Mouse (Mus musculus): ENCODE measurements around the gene Tenm4. TPM values are rescaled to one million over a fixed set of nuclear protein-coding genes. Genes with fewer than 3 reads are reported as not detected.
A peak's percentile ranks its signal among the peaks of the same experiment; 100 is the strongest.

Tenm4 gene
- polyA plus RNA-seq, 1 experiment from 2014 or later: 45.8 TPM

- H3K4me3 ChIP-seq (replicated peaks): no peak overlapping the region
- no peak overlapping the region for H3K9ac ChIP-seq (replicated peaks)
- H3K27ac ChIP-seq: no peak overlapping the region
- WGBS: 84% methylated on average over 8 of the region's 8 CpGs
- no peak for ATAC-seq (ENCODE audit: insufficient number of reproducible peaks, insufficient read depth, low FRiP score, low TSS enrichment, low read depth)
- H3K4me1 ChIP-seq (replicated peaks): no peaks in the 10 kb centered on the region; the same call in 1 of the 2 replicates
- no peaks in the 10 kb centered on the region for H3K36me3 ChIP-seq
- no peaks in the 10 kb centered on the region for H3K9me3 ChIP-seq
- no peaks in the 10 kb centered on the region for H3K27me3 ChIP-seq
- H3K4me2 ChIP-seq: no peak overlapping the region
Observed at GRCm38 (mm10) chr7:96300826-96301397, 129.9 kb downstream of the Tenm4 start.

DNA sequence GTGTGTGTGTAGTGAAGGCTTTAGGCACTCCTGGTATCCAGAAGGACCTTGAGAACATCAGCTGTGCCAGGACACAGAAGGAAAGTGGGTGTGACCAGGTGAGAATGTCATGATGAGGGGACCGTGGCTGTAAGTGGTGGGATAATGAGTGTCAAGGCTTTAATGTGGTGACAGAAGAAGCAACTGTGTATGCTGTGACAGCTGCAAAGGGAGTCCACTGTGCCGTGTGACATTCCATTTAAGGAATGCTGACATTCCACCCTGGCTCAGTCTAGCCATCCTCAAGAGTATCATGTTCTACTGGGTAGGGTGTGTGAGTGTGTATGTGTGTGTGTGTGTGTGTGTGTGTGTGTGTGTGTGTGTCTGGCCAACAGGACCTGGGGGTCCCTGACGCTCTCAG, 130.8 kb downstream of the Tenm4 start:
- Histone ChIP-seq H3K4me1 (replicated peaks) (no peaks in the 10 kb centered on the region; the same call in 1 of the 2 replicates), H3K4me2 (no peak overlapping the region), H3K27me3 (no peaks in the 10 kb centered on the region), H3K4me3 (replicated peaks) (no peak overlapping the region), H3K9ac (replicated peaks) (no peak overlapping the region), H3K36me3 (no peaks in the 10 kb centered on the region), H3K27ac (no peak overlapping the region), H3K9me3 (no peaks in the 10 kb centered on the region)
- ATAC-seq (ENCODE audit: insufficient number of reproducible peaks, insufficient read depth, low FRiP score, low TSS enrichment, low read depth): peak; percentile 46; the same call in 1 of the 2 replicates
- 56% methylated on average over 3 of the region's 3 CpGs for WGBS

DNA sequence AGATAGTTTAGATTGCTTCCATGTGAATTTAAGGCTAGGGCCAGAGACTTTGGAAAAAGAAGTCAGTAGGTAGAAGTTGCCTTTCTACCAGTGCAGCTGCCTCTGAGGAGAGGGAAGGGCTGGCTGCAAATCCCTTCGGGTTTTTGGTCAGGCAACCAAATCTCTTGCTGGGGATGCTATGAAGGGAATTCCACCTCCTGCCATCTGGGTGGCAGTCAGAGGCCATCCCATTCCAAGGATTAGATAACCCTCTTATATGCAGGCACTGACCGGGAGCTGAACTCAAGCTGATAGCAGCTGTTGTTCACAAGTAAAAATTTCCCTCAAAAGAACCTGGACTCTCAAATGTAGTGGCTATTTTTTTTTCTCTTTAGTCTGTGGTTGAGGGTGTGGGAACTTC, 132.9 kb downstream of the Tenm4 start:
- ATAC-seq (ENCODE audit: insufficient number of reproducible peaks, insufficient read depth, low FRiP score, low TSS enrichment, low read depth): no peak
- no peak overlapping the region for H3K9ac ChIP-seq (replicated peaks)
- no peaks in the 10 kb centered on the region for H3K27me3 ChIP-seq
- no peak overlapping the region for H3K27ac ChIP-seq
- H3K4me1 ChIP-seq (replicated peaks): no peaks in the 10 kb centered on the region; the same call in 1 of the 2 replicates
- H3K4me3 ChIP-seq (replicated peaks): no peak overlapping the region
- 36% methylated on average over 2 of the region's 2 CpGs for WGBS
- H3K9me3 ChIP-seq: peaks cover under 1% of the 10 kb centered on the region; the same call in 1 of the 2 replicates
- H3K36me3 ChIP-seq: no peaks in the 10 kb centered on the region
- no peak overlapping the region for H3K4me2 ChIP-seq

DNA sequence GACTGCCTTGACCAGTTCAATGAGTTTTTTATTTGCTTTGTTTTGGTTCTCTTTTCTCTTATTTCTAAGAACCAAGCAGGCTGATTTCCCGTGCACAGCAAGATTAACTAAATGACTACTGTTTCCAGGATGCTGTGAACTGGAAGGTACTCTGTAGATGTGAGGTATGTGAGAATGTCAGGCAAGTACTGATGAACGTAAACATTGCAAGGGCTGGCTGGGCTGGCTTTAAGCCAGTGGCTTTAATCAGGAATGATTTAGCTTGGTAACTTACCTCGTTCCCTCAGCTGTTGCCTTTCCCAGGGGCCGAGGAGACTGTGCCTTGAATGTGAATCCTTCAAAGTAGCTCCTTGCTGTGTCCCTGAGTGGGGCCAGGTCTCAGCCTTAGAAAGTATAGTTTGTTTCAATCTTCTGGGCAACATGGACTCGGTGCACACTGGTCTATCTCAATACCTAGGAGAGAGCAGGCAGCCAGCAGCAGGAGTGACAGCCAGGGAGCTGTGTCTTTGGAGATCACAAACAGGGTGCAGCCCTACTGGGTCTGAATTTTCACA, 134.4 kb downstream of the Tenm4 start:
- WGBS: 44% methylated on average over 5 of the region's 5 CpGs
- H3K4me2 ChIP-seq: no peak overlapping the region
- no peak overlapping the region for H3K9ac ChIP-seq (replicated peaks)
- H3K27ac ChIP-seq: no peak overlapping the region
- H3K36me3 ChIP-seq: no peaks in the 10 kb centered on the region
- no peak overlapping the region for H3K4me3 ChIP-seq (replicated peaks)
- H3K4me1 ChIP-seq (replicated peaks): no peaks in the 10 kb centered on the region; the same call in 1 of the 2 replicates
- H3K27me3 ChIP-seq: no peaks in the 10 kb centered on the region
- ATAC-seq (ENCODE audit: insufficient number of reproducible peaks, insufficient read depth, low FRiP score, low TSS enrichment, low read depth): no peak
- peaks cover 3% of the 10 kb centered on the region; the same call in 1 of the 2 replicates for H3K9me3 ChIP-seq

DNA sequence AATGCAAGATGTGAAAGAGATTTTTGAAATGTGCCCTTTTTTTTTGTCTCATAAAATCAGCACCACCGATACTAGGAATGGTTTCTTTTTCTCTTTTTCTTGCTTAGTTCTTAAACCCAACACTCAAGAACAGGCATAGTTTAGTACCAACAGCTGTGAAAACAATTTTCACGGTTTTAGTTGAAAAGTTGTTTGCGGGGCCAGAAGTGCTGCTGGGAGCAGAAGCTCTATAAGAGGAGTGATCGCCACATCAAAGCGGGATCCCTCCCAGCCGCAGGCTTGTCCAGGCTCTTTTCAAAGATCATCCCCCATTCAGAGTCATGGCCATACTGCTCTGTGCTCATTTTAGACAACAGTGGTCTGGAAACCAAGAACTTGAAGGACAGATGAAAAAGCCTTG, 137.1 kb downstream of the Tenm4 start:
- Histone ChIP-seq H3K27ac (no peak overlapping the region), H3K9me3 (peaks cover 3% of the 10 kb centered on the region; the same call in 1 of the 2 replicates), H3K36me3 (no peaks in the 10 kb centered on the region), H3K4me1 (replicated peaks) (no peaks in the 10 kb centered on the region; the same call in 1 of the 2 replicates), H3K9ac (replicated peaks) (no peak overlapping the region), H3K4me2 (no peak overlapping the region), H3K4me3 (replicated peaks) (no peak overlapping the region), H3K27me3 (no peaks in the 10 kb centered on the region)
- 46% methylated on average over 6 of the region's 6 CpGs for WGBS
- no peak for ATAC-seq (ENCODE audit: insufficient number of reproducible peaks, insufficient read depth, low FRiP score, low TSS enrichment, low read depth)

- Histone ChIP-seq H3K4me1 (replicated peaks) (no peaks in the 10 kb centered on the region), H3K36me3 (peaks cover 10% of the 10 kb centered on the region), H3K9me3 (peaks cover 5% of the 10 kb centered on the region), H3K27me3 (no peaks in the 10 kb centered on the region), H3K4me3 (replicated peaks) (no peak overlapping the region), H3K9ac (replicated peaks) (no peak overlapping the region), H3K4me2 (no peak overlapping the region), H3K27ac (no peak overlapping the region)
- ATAC-seq (ENCODE audit: insufficient number of reproducible peaks, insufficient read depth, low FRiP score, low TSS enrichment, low read depth): no peak
- WGBS: 84% methylated on average over 4 of the region's 4 CpGs
Observed at GRCm38 (mm10) chr7:96329343-96329742, 158.3 kb downstream of the Tenm4 start.

GRCm38 (mm10) chr7:96331186-96331585, 160.1 kb downstream of the Tenm4 start:
- no peak for ATAC-seq (ENCODE audit: insufficient number of reproducible peaks, insufficient read depth, low FRiP score, low TSS enrichment, low read depth)
- 48% methylated on average over 1 of the region's 1 CpGs for WGBS
- H3K4me2 ChIP-seq: no peak overlapping the region

DNA sequence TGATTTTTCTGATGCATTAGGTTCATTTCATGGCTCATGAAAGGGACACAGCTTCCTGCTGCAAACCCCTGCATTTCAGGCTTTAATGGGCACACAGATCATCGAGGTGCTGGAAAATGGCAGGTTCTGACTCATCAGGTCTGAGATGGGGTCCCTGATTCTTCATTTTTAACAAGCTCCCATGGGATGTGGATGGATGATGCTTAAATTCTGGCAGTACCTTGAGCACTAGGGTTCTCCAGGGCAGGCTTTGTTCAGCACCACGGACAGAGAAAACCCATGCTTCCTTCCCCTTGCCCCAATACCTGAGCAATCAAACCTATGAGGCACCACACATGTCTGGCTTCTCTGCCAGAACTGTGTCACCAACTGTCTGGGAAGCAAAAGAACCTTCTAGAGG, 163.3 kb downstream of the Tenm4 start:
- H3K27me3 ChIP-seq: no peaks in the 10 kb centered on the region
- ATAC-seq (ENCODE audit: insufficient number of reproducible peaks, insufficient read depth, low FRiP score, low TSS enrichment, low read depth): no peak

More at GRCm38 (mm10) chr7:96331186-96331585, 160.1 kb downstream of the Tenm4 start:
- Histone ChIP-seq H3K36me3 (no peaks in the 10 kb centered on the region), H3K27me3 (no peaks in the 10 kb centered on the region), H3K9ac (replicated peaks) (no peak overlapping the region), H3K4me3 (replicated peaks) (no peak overlapping the region), H3K27ac (no peak overlapping the region), H3K9me3 (no peaks in the 10 kb centered on the region), H3K4me1 (replicated peaks) (no peaks in the 10 kb centered on the region)

GRCm38 (mm10) chr7:96336376-96336775, 165.3 kb downstream of the Tenm4 start:
- H3K4me2 ChIP-seq: no peak overlapping the region
- no peaks in the 10 kb centered on the region for H3K9me3 ChIP-seq
- no peak overlapping the region for H3K4me3 ChIP-seq (replicated peaks)
- ATAC-seq (ENCODE audit: insufficient number of reproducible peaks, insufficient read depth, low FRiP score, low TSS enrichment, low read depth): no peak
- H3K27me3 ChIP-seq: no peaks in the 10 kb centered on the region
- no peaks in the 10 kb centered on the region for H3K4me1 ChIP-seq (replicated peaks)
- no peak overlapping the region for H3K27ac ChIP-seq
- no peaks in the 10 kb centered on the region for H3K36me3 ChIP-seq
- no peak overlapping the region for H3K9ac ChIP-seq (replicated peaks)

More for the DNA sequence above, 163.3 kb downstream of the Tenm4 start:
- Histone ChIP-seq H3K36me3 (no peaks in the 10 kb centered on the region), H3K27ac (no peak overlapping the region), H3K4me1 (replicated peaks) (no peaks in the 10 kb centered on the region), H3K4me2 (no peak overlapping the region), H3K4me3 (replicated peaks) (no peak overlapping the region), H3K9me3 (no peaks in the 10 kb centered on the region), H3K9ac (replicated peaks) (no peak overlapping the region)
- WGBS: 39% methylated on average over 2 of the region's 2 CpGs

- 74% methylated on average over 5 of the region's 5 CpGs for WGBS
- no peak for ATAC-seq (ENCODE audit: insufficient number of reproducible peaks, insufficient read depth, low FRiP score, low TSS enrichment, low read depth)
- H3K4me3 ChIP-seq (replicated peaks): no peak overlapping the region
- H3K9me3 ChIP-seq: no peaks in the 10 kb centered on the region
- H3K4me2 ChIP-seq: no peak overlapping the region
- no peak overlapping the region for H3K9ac ChIP-seq (replicated peaks)
- no peak overlapping the region for H3K27ac ChIP-seq
- no peaks in the 10 kb centered on the region for H3K4me1 ChIP-seq (replicated peaks)
- H3K27me3 ChIP-seq: no peaks in the 10 kb centered on the region
- H3K36me3 ChIP-seq: no peaks in the 10 kb centered on the region
Observed at GRCm38 (mm10) chr7:96340826-96341225, 169.8 kb downstream of the Tenm4 start.

DNA sequence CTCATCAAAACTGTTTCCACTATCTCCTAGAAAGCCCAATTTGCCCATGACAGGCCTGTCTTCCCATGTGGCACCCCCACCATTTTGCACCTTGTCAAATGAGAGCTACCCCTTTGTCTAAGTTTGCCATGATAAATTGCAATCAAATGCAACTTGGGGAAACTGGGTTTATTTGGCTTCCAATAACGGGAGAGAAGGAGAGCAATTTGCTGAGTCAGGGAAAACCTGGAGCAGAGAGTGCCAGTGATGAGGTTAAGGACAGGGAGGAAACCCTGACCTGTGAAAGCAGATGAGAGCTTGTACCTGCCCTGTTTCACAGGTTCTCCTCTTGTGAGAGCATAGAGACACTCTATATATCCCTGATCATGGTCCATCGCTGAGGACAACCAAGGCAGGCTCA, 170.4 kb downstream of the Tenm4 start:
- Histone ChIP-seq H3K27ac (no peak overlapping the region), H3K9ac (replicated peaks) (no peak overlapping the region), H3K36me3 (no peaks in the 10 kb centered on the region), H3K9me3 (no peaks in the 10 kb centered on the region), H3K27me3 (no peaks in the 10 kb centered on the region), H3K4me1 (replicated peaks) (no peaks in the 10 kb centered on the region), H3K4me3 (replicated peaks) (no peak overlapping the region), H3K4me2 (no peak overlapping the region)
- no peak for ATAC-seq (ENCODE audit: insufficient number of reproducible peaks, insufficient read depth, low FRiP score, low TSS enrichment, low read depth)
- whole genome bisulfite sequencing: 74% methylated on average over 2 of the region's 2 CpGs

GRCm38 (mm10) chr7:96342996-96343395, 171.9 kb downstream of the Tenm4 start:
- no peak for ATAC-seq (ENCODE audit: insufficient number of reproducible peaks, insufficient read depth, low FRiP score, low TSS enrichment, low read depth)
- Histone ChIP-seq H3K9ac (replicated peaks) (no peak overlapping the region), H3K36me3 (no peaks in the 10 kb centered on the region), H3K27me3 (no peaks in the 10 kb centered on the region), H3K4me2 (no peak overlapping the region), H3K9me3 (no peaks in the 10 kb centered on the region), H3K4me1 (replicated peaks) (no peaks in the 10 kb centered on the region), H3K4me3 (replicated peaks) (no peak overlapping the region), H3K27ac (no peak overlapping the region)
- 81% methylated on average over 6 of the region's 6 CpGs for WGBS
